Mouse (Mus musculus): ENCODE results near the gene Lgr4. TPM values are rescaled to one million over a fixed set of nuclear protein-coding genes. Genes with fewer than 3 reads are reported as not detected.

Gene Lgr4
- polyA plus RNA-seq, 1 experiment from 2014 or later = 20.7 TPM

DNA sequence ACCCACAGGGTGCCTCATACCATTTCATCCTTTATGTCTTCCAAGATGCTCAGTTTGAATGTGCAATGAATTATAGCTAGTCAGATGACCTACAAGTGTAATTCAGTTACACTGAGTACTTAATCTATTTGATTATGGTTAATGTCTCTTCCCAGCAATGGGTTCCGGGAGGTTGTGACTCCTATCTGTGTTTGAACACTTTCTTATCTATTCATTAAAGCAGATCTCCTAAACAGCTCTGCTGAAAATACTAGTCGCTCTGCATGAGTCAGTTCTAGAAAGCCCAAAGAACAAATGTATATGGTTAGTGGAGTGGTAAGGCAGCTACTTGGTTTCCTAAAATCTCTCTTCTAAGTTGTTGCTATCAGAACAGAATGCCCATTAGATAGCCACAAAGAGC is 77.6 kb downstream of the Lgr4 start:
- ATAC-seq (ENCODE audit: low FRiP score) (no peak), DNase-seq (ENCODE audit: low spot score) (no peak)
- H3K36me3 ChIP-seq (ENCODE audit: control insufficient read depth, insufficient read depth, low read length) = no peaks in the 10 kb centered on the region
- WGBS = 80% methylated on average over 2 of the region's 2 CpGs
- H3K9ac ChIP-seq (ENCODE audit: low read depth, low read length) = no peak overlapping the region
- no peaks in the 10 kb centered on the region for H3K27me3 ChIP-seq (ENCODE audit: control insufficient read depth, insufficient read depth, low read length)
- no peak overlapping the region for H3K27ac ChIP-seq (ENCODE audit: low read depth, low read length)
- no peaks in the 10 kb centered on the region; the same call in 1 of the 2 replicates for H3K4me1 ChIP-seq (replicated peaks; ENCODE audit: control insufficient read depth, insufficient read depth, low read length)
- no peak overlapping the region for H3K4me2 ChIP-seq (replicated peaks; ENCODE audit: low read depth, low read length)
- H3K9me3 ChIP-seq (ENCODE audit: control insufficient read depth, low read length) = no peaks in the 10 kb centered on the region
- no peak overlapping the region for H3K4me3 ChIP-seq (ENCODE audit: low read depth, low read length)

DNA sequence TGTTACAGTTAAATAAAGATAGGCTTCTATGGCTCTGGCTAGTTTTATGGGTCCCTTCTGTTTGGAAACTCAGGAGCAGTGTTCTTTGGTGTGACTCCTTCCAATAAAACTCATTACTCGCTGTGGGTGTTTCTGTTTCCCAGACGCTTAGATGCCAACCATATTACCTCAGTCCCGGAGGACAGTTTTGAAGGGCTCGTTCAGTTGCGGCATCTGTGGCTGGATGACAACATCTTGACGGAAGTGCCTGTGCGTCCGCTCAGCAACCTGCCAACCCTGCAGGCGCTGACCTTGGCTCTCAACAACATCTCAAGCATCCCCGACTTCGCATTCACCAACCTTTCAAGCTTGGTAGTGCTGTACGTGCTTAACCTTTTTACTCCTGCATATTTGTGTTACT is 79.0 kb downstream of the Lgr4 start:
- WGBS = 72% methylated on average over 12 of the region's 12 CpGs
- no peaks in the 10 kb centered on the region for H3K9me3 ChIP-seq (ENCODE audit: control insufficient read depth, low read length)
- no peak overlapping the region for H3K27ac ChIP-seq (ENCODE audit: low read depth, low read length)
- ATAC-seq (ENCODE audit: low FRiP score) (no peak), DNase-seq (ENCODE audit: low spot score) (no peak)
- H3K4me1 ChIP-seq (replicated peaks; ENCODE audit: control insufficient read depth, insufficient read depth, low read length) = no peaks in the 10 kb centered on the region
- no peak overlapping the region for H3K4me3 ChIP-seq (ENCODE audit: low read depth, low read length)
- H3K4me2 ChIP-seq (replicated peaks; ENCODE audit: low read depth, low read length) = no peak overlapping the region
- no peaks in the 10 kb centered on the region for H3K27me3 ChIP-seq (ENCODE audit: control insufficient read depth, insufficient read depth, low read length)
- H3K36me3 ChIP-seq (ENCODE audit: control insufficient read depth, insufficient read depth, low read length) = no peaks in the 10 kb centered on the region
- no peak overlapping the region for H3K9ac ChIP-seq (ENCODE audit: low read depth, low read length)

DNA sequence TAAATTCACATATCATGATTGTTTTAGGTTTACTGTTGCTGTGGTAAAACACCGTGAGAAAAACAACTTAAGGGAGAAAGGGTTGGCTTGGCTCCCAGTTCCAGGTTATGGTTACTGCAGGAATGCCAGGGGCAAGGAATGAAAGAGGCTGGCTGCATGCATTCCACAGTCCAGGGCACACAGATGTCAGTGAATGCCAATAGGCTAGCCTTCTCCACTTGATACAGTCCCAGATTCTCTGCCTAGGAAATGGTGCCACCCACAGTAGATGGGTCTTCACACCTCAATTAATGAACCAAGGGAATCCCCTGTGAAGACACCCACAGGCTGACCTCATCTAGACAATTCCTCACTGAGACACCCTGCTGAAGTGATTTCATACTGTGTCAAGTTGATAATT is 87.2 kb downstream of the Lgr4 start:
- no peak for DNase-seq (ENCODE audit: low spot score)
- peaks cover 3% of the 10 kb centered on the region; the same call in 1 of the 2 replicates for H3K36me3 ChIP-seq (ENCODE audit: control insufficient read depth, insufficient read depth, low read length)

DNA sequence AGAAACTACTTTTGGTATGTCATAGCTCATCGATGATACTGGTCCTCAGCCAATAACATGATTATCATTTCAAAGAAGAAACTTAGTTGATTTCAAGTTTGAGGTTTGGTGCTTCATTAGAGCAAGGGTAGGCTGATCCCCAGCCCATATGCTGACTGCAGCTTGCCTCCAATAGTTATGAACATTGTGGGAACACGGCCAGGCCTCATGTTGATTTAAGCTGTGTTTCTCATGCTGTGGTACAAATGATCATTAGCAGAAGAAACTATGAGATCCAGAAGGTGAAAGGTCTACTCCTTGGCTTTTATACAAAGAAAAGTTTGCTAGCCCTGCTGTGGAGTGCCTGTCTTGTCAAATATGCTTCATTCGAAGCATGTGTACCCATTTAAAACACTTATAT is 87.7 kb downstream of the Lgr4 start:
- DNase-seq (ENCODE audit: low spot score) (no peak), ATAC-seq (ENCODE audit: low FRiP score) (no peak)
- H3K27me3 ChIP-seq (ENCODE audit: control insufficient read depth, insufficient read depth, low read length) = no peaks in the 10 kb centered on the region
- no peak overlapping the region for H3K4me2 ChIP-seq (replicated peaks; ENCODE audit: low read depth, low read length)
- H3K9me3 ChIP-seq (ENCODE audit: control insufficient read depth, low read length) = no peaks in the 10 kb centered on the region
- no peak overlapping the region for H3K27ac ChIP-seq (ENCODE audit: low read depth, low read length)
- H3K4me3 ChIP-seq (ENCODE audit: low read depth, low read length) = no peak overlapping the region
- no peaks in the 10 kb centered on the region for H3K4me1 ChIP-seq (replicated peaks; ENCODE audit: control insufficient read depth, insufficient read depth, low read length)
- H3K36me3 ChIP-seq (ENCODE audit: control insufficient read depth, insufficient read depth, low read length) = peaks cover 3% of the 10 kb centered on the region; the same call in 1 of the 2 replicates
- no peak overlapping the region for H3K9ac ChIP-seq (ENCODE audit: low read depth, low read length)
- WGBS = 82% methylated on average over 3 of the region's 3 CpGs

More for the DNA sequence above, 87.2 kb downstream of the Lgr4 start:
- H3K27me3 ChIP-seq (ENCODE audit: control insufficient read depth, insufficient read depth, low read length) = no peaks in the 10 kb centered on the region
- H3K27ac ChIP-seq (ENCODE audit: low read depth, low read length) = no peak overlapping the region
- 90% methylated on average over 1 of the region's 1 CpGs for WGBS
- H3K4me1 ChIP-seq (replicated peaks; ENCODE audit: control insufficient read depth, insufficient read depth, low read length) = no peaks in the 10 kb centered on the region
- no peak overlapping the region for H3K4me3 ChIP-seq (ENCODE audit: low read depth, low read length)
- H3K4me2 ChIP-seq (replicated peaks; ENCODE audit: low read depth, low read length) = no peak overlapping the region
- no peak for ATAC-seq (ENCODE audit: low FRiP score)
- no peaks in the 10 kb centered on the region for H3K9me3 ChIP-seq (ENCODE audit: control insufficient read depth, low read length)
- H3K9ac ChIP-seq (ENCODE audit: low read depth, low read length) = no peak overlapping the region

DNA sequence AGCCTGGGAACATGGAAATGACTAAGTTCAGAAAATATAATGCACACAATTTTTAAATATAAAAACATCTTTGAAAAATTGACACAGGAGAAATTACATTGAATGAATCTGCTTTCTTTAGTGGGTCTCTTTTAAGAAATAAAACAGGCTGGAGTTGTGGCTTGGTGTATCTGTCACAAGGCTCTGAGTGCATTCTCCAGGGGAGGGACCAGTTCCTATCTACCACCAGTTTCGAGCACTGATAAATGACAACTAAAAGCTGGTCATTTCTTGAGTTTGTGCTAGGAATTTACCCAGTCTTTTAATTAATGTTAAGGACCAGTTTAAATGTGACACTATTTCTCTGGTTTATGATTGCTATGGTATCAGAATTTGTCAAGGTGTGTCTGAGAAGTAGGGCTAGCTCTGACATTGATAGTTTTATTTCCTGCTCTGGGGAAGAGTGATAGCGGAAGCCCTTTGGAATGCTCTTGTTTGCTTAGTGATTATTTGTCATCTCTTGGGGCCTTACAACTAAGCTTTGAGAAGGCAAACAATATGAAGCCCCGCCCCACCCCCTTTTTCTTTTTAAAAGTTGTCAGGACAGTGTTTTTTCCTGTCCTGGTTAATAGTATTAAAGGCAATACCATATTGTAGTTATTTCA is 88.3 kb downstream of the Lgr4 start:
- no peaks in the 10 kb centered on the region for H3K4me1 ChIP-seq (replicated peaks; ENCODE audit: control insufficient read depth, insufficient read depth, low read length)
- WGBS = 89% methylated on average over 3 of the region's 3 CpGs
- H3K27ac ChIP-seq (ENCODE audit: low read depth, low read length) = no peak overlapping the region
- no peaks in the 10 kb centered on the region for H3K27me3 ChIP-seq (ENCODE audit: control insufficient read depth, insufficient read depth, low read length)
- no peak overlapping the region for H3K9ac ChIP-seq (ENCODE audit: low read depth, low read length)
- no peak for ATAC-seq (ENCODE audit: low FRiP score)
- no peak overlapping the region for H3K4me2 ChIP-seq (replicated peaks; ENCODE audit: low read depth, low read length)
- peaks cover 3% of the 10 kb centered on the region; the same call in 1 of the 2 replicates for H3K36me3 ChIP-seq (ENCODE audit: control insufficient read depth, insufficient read depth, low read length)
- H3K4me3 ChIP-seq (ENCODE audit: low read depth, low read length) = no peak overlapping the region
- no peak for DNase-seq (ENCODE audit: low spot score)
- no peaks in the 10 kb centered on the region for H3K9me3 ChIP-seq (ENCODE audit: control insufficient read depth, low read length)

DNA sequence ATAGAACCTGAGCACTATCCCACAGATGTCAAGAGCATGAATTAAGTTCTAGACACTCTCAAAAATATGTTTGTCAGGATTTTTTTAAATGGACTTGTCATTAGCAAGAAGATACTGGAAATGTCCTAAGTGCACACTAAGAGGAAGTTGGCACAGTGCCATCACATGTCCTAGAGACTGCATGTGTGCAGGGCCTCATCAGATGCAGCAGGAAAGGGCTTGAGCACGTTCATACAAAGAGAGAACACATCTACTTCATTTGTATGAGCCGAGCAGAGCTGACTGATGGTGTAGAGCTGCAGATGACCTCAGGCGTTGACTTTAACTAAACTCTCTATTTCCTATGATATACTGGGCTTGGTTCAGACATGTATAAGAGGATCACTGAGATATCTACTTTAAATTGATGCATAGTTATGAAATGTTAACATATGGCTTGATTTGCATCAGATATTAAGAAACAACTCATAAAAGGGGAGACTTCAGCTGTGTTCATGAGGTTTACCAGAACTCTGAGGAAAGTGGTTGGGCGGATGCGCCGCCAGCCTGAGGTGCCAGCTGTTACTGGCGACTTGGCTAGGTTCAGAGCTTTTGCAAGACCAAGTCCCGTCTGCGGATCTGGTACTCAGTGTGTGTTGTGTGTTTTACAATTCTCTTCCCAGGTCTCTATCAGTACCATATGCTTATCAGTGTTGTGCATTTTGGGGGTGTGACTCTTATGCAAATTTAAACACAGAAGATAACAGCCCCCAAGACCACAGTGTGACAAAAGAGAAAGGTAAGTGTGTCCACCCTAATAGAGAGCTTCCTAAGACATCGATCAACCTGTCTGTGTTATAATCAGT is 90.2 kb downstream of the Lgr4 start:
- ATAC-seq (ENCODE audit: low FRiP score) = no peak
- WGBS = 92% methylated on average over 10 of the region's 10 CpGs

DNA sequence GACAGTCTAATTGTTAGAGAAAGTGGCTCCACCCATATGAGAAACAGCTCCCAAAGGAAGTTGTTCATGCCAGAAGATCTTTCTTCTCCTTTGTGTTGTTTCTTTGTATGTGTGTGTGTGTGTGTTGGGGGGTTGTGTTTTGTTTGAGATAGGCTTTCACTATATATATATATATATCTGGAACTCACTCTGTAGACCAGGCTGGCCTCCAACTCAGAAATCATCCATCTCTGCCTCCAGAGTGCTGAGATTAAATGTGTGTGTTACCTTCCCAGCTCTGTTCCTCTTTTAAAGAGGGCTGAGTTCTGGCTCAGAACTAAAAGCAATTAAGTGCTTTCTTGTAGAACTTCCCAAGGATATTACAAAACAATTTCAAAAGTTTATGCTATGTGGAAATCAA is 92.0 kb downstream of the Lgr4 start:
- Histone ChIP-seq H3K36me3 (ENCODE audit: control insufficient read depth, insufficient read depth, low read length) (peaks cover 3% of the 10 kb centered on the region; the same call in 1 of the 2 replicates), H3K4me1 (replicated peaks; ENCODE audit: control insufficient read depth, insufficient read depth, low read length) (no peaks in the 10 kb centered on the region), H3K27me3 (ENCODE audit: control insufficient read depth, insufficient read depth, low read length) (no peaks in the 10 kb centered on the region), H3K9ac (ENCODE audit: low read depth, low read length) (no peak overlapping the region), H3K27ac (ENCODE audit: low read depth, low read length) (no peak overlapping the region), H3K4me3 (ENCODE audit: low read depth, low read length) (no peak overlapping the region), H3K4me2 (replicated peaks; ENCODE audit: low read depth, low read length) (no peak overlapping the region), H3K9me3 (ENCODE audit: control insufficient read depth, low read length) (no peaks in the 10 kb centered on the region)
- ATAC-seq (ENCODE audit: low FRiP score) (no peak), DNase-seq (ENCODE audit: low spot score) (no peak)

More for the DNA sequence above, 90.2 kb downstream of the Lgr4 start:
- Histone ChIP-seq H3K4me3 (ENCODE audit: low read depth, low read length) (no peak overlapping the region), H3K9me3 (ENCODE audit: control insufficient read depth, low read length) (no peaks in the 10 kb centered on the region), H3K9ac (ENCODE audit: low read depth, low read length) (no peak overlapping the region), H3K4me1 (replicated peaks; ENCODE audit: control insufficient read depth, insufficient read depth, low read length) (no peaks in the 10 kb centered on the region), H3K27ac (ENCODE audit: low read depth, low read length) (no peak overlapping the region), H3K36me3 (ENCODE audit: control insufficient read depth, insufficient read depth, low read length) (peaks cover 3% of the 10 kb centered on the region; the same call in 1 of the 2 replicates), H3K4me2 (replicated peaks; ENCODE audit: low read depth, low read length) (no peak overlapping the region), H3K27me3 (ENCODE audit: control insufficient read depth, insufficient read depth, low read length) (no peaks in the 10 kb centered on the region)
- no peak for DNase-seq (ENCODE audit: low spot score)

DNA sequence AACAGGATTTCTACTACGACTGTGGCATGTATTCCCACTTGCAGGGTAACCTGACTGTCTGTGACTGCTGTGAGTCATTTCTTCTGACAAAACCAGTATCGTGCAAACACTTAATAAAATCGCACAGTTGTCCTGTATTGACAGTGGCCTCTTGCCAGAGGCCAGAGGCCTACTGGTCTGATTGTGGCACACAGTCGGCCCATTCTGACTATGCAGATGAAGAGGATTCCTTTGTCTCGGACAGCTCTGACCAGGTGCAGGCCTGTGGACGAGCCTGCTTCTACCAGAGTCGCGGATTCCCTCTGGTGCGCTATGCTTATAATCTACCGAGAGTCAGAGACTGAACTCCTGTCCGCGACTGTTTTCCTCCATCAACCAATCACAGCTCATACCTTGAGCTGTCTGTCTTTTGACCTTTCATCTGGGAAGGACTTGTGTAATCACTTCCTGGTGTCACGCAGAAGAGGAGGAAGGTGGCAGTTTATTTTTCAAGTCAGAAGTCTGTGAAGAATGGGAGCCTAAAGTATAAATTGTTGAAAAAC is 94.8 kb downstream of the Lgr4 start:
- Histone ChIP-seq H3K4me3 (ENCODE audit: low read depth, low read length) (no peak overlapping the region), H3K9ac (ENCODE audit: low read depth, low read length) (no peak overlapping the region), H3K27ac (ENCODE audit: low read depth, low read length) (no peak overlapping the region), H3K27me3 (ENCODE audit: control insufficient read depth, insufficient read depth, low read length) (no peaks in the 10 kb centered on the region), H3K36me3 (ENCODE audit: control insufficient read depth, insufficient read depth, low read length) (peaks cover 3% of the 10 kb centered on the region; the same call in 1 of the 2 replicates), H3K4me1 (replicated peaks; ENCODE audit: control insufficient read depth, insufficient read depth, low read length) (no peaks in the 10 kb centered on the region), H3K9me3 (ENCODE audit: control insufficient read depth, low read length) (no peaks in the 10 kb centered on the region), H3K4me2 (replicated peaks; ENCODE audit: low read depth, low read length) (no peak overlapping the region)
- 90% methylated on average over 13 of the region's 13 CpGs for WGBS
- ATAC-seq (ENCODE audit: low FRiP score) (0 out of 2 replicates have a peak, but pooled peaks have one; percentile 15), DNase-seq (ENCODE audit: low spot score) (no peak)
